Mouse (Mus musculus) thymus, adult 2 months (tissue): ENCODE data around the gene Mbtd1. TPM values are rescaled to one million over a fixed set of nuclear protein-coding genes. Genes with fewer than 3 reads are reported as not detected.

Experiments used
- DNase-seq: peaks from one replicate; pipeline ENCODE4 v3.0.0; 2021
- H3K27ac ChIP-seq: fragments of 200-500 bp; 2 replicates; pipeline ENCODE4 v1.5.1; 2012; ENCODE audit warnings: low read length, control low read depth; ENCODE audit not compliant: control insufficient read depth, insufficient read depth
- H3K27me3 ChIP-seq: fragments of 200-500 bp; 2 replicates; pipeline ENCODE4 v1.6.1; 2012; ENCODE audit warnings: mild to moderate bottlenecking, low read length, moderate library complexity, mixed read lengths; ENCODE audit not compliant: control insufficient read depth, insufficient read depth
- H3K36me3 ChIP-seq: fragments of 200-500 bp; 2 replicates; pipeline ENCODE4 v1.6.1; 2012; ENCODE audit warnings: mild to moderate bottlenecking, low read length, moderate library complexity; ENCODE audit not compliant: control insufficient read depth, insufficient read depth
- H3K4me1 ChIP-seq: fragments of 200-500 bp; replicated peaks from 2 replicates; pipeline ENCODE4 v1.6.1; 2012; ENCODE audit warnings: low read length; ENCODE audit not compliant: control insufficient read depth, insufficient read depth
- H3K4me3 ChIP-seq: fragments of 200-500 bp; 2 replicates; pipeline ENCODE4 v1.5.1; 2012; ENCODE audit warnings: mild to moderate bottlenecking, low read length, control low read depth, moderate library complexity; ENCODE audit not compliant: control insufficient read depth, insufficient read depth
- CTCF ChIP-seq: fragments of 200-500 bp; IDR thresholded peaks from 2 replicates; pipeline ENCODE4 v1.5.1; 2012; ENCODE audit warnings: mild to moderate bottlenecking, control low read depth, low read length, moderate library complexity, borderline replicate concordance; ENCODE audit not compliant: control insufficient read depth, poor library complexity, insufficient read depth; ENCODE audit errors: extremely low read depth
- POLR2A ChIP-seq: fragments of 200-500 bp; IDR thresholded peaks from 2 replicates; pipeline ENCODE4 v1.6.1; 2012; ENCODE audit warnings: mild to moderate bottlenecking, low read length, control low read depth, moderate library complexity; ENCODE audit not compliant: control insufficient read depth, poor library complexity, insufficient read depth; ENCODE audit errors: extremely low read depth
- WGBS: fragments of 180-500 bp; shearing (Covaris S2); methylation state at CpG from one replicate; pipeline ENCODE4 v1.1.7; 2018; 5-methylcytosine and 5-hydroxymethylcytosine counted together
- polyA plus RNA-seq: library from polyadenylated mRNA; depleted of rRNA; stranded (reverse); fragments of >200 nt; gene quantifications from 2 replicates; pipeline ENCODE4 v1.2.3, GENCODE M21; 2012

The Mbtd1 gene
- polyA plus RNA-seq, 1 experiment: 17.4 TPM

DNA sequence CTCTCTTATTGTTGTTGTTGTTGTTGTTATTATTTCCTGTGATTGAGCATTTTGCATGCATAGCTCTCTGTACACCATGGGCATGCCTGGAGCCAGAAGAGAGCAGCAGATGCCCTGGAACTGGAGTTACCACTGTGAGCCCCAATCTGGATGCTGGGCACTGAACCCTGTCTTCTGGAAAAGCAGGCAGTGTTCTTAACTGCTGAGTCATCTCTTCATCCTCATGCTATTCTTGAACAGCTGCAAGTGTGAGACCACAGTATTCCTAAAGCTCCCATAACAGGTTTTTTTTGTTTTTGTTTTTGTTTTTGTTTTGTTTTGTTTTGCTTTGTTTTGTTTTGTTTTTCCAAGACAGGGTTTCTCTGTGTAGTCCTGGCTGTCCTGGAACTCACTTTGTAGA, 100.6 kb downstream of the Mbtd1 start:
- no peaks in the 10 kb centered on the region for H3K36me3 ChIP-seq
- H3K4me3 ChIP-seq: no peak overlapping the region
- H3K27ac ChIP-seq: no peak overlapping the region
- no peak for DNase-seq
- H3K27me3 ChIP-seq: no peaks in the 10 kb centered on the region
- no peak for TF ChIP-seq CTCF
- TF ChIP-seq POLR2A: no peak
- no peaks in the 10 kb centered on the region; the same call in 1 of the 2 replicates for H3K4me1 ChIP-seq

- no peaks in the 10 kb centered on the region for H3K27me3 ChIP-seq
- no peak for DNase-seq
- H3K4me1 ChIP-seq: no peaks in the 10 kb centered on the region; the same call in 1 of the 2 replicates
- H3K27ac ChIP-seq: no peak overlapping the region
- no peak for TF ChIP-seq CTCF
- TF ChIP-seq POLR2A: no peak
- no peak overlapping the region for H3K4me3 ChIP-seq
- 88% methylated on average over 4 of the region's 4 CpGs for WGBS
- H3K36me3 ChIP-seq: no peaks in the 10 kb centered on the region
These were observed 101.4 kb downstream of the Mbtd1 start for GRCm38 (mm10) chr11:93987026-93987425.

DNA sequence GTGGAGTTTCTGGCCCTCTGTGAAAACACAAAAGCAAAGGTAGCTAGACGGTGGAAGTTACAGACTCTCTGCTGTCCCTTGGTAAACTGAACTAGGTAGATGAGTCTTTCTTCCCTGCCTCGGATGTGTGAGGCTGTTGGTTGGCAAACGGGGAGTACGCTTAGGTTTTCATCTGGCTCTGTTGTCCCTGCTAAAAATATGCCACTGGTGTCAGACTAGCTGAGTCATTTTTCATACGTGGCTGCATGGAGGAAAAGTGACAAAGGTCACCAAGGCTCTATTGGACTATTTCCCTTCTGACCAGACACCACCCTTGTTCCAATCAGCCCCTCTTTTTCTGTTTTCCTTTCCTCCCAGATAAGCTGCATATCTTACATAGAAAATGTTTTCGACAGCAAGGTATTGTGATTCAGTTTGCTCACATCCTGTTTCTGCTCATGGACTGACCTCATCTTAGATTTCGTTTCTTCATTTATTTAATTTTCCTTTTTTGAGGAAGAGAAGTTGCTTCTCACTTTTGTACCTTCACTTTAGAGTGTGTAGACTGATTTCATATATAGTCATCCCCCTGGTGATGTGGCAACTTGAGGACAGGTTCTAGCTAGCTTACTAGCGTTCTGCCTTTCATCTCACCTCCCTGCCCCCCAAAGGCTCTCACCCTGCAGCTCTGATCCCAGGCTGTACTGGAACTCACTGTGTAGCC, 102.1 kb downstream of the Mbtd1 start:
- Histone ChIP-seq H3K27me3 (no peaks in the 10 kb centered on the region), H3K36me3 (no peaks in the 10 kb centered on the region), H3K4me1 (no peaks in the 10 kb centered on the region; the same call in 1 of the 2 replicates), H3K27ac (no peak overlapping the region), H3K4me3 (no peak overlapping the region)
- WGBS: 40% methylated on average over 8 of the region's 8 CpGs
- TF ChIP-seq POLR2A: no peak
- TF ChIP-seq CTCF: no peak
- no peak for DNase-seq

DNA sequence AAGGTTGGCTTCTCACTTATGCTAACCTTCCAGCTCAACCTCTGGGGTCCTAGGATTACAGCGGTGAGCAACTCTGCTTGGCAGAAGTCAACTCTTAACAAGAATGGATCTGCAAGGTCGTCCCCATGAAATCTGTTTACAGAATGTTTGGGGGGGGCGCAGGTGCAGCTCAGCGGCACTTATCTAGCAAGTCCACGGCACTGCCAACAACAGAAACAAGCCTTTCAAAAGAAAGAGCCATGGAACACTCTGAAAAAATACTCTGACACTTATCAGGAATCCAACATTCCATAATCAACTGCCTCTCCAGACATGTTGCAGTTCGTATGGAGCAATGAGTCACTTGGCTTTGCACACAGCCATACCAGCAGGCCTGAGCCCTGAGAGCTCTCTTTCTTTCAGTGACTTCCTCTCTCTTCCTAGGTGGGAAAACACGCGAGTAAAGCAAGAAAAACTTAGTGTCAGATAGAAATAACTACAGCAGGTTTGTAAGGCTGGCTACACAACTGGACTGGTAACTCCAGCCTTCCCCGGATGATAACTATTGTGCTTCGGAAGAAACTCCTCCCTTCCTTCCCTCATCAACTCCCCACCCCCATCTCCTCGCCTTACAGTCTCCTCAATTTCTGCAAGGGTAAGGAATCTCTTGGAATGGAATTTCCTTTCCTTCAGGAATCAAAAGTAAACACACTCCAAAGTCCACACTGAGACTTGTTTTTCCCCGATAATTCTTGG, 102.8 kb downstream of the Mbtd1 start:
- no peak overlapping the region for H3K4me3 ChIP-seq
- H3K4me1 ChIP-seq: no peaks in the 10 kb centered on the region; the same call in 1 of the 2 replicates
- TF ChIP-seq CTCF (no peak), POLR2A (no peak)
- WGBS: 86% methylated on average over 12 of the region's 12 CpGs
- no peaks in the 10 kb centered on the region for H3K36me3 ChIP-seq
- H3K27me3 ChIP-seq: no peaks in the 10 kb centered on the region
- no peak for DNase-seq
- no peak overlapping the region for H3K27ac ChIP-seq

GRCm38 (mm10) chr11:93994531-93994930, 108.9 kb downstream of the Mbtd1 start:
- no peak for TF ChIP-seq POLR2A
- TF ChIP-seq CTCF: no peak
- no peak for DNase-seq
- H3K4me3 ChIP-seq: no peak overlapping the region

DNA sequence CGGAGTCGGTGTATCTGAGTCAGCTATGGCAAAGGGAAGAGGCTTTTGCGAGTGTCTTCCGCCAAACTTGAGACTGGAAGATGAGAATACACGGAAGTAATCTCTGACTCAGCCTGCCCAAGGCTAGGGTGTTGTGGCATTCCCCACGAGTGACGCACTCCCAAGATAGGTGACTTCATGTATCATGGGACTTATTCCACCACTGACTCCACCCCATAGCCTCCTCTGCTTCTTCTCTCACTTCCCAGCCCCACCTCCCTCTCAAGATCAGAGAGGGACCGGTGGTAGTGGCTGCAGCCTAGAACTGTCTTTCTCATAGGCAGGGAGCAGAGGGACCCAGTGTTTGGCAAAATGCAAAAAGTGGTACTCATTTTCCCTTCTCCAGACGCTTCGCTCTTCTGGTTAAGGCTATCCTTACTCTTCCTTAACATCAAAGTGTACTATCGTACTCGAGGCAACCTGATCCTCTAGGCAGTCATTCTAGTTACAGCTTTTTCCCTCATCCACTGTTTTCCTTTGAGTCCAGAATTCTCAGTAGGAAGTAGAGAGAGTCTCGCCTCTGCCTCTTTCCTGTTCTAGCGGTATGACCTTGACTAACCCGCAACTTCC, 109.6 kb downstream of the Mbtd1 start:
- Histone ChIP-seq H3K4me3 (peak overlapping the region; percentile 63), H3K36me3 (no peaks in the 10 kb centered on the region), H3K27ac (peak overlapping the region; percentile 93), H3K27me3 (no peaks in the 10 kb centered on the region), H3K4me1 (peaks cover 8% of the 10 kb centered on the region)
- under 1% methylated on average over 15 of the region's 15 CpGs for WGBS
- TF ChIP-seq CTCF (no peak), POLR2A (no peak)
- peak; percentile 67 for DNase-seq

More at GRCm38 (mm10) chr11:93994531-93994930, 108.9 kb downstream of the Mbtd1 start:
- Histone ChIP-seq H3K27me3 (no peaks in the 10 kb centered on the region), H3K27ac (no peak overlapping the region; the same call in 1 of the 2 replicates), H3K36me3 (no peaks in the 10 kb centered on the region), H3K4me1 (peaks cover 8% of the 10 kb centered on the region)
- WGBS: 61% methylated on average over 5 of the region's 5 CpGs
